In the genomic region with DNA sequence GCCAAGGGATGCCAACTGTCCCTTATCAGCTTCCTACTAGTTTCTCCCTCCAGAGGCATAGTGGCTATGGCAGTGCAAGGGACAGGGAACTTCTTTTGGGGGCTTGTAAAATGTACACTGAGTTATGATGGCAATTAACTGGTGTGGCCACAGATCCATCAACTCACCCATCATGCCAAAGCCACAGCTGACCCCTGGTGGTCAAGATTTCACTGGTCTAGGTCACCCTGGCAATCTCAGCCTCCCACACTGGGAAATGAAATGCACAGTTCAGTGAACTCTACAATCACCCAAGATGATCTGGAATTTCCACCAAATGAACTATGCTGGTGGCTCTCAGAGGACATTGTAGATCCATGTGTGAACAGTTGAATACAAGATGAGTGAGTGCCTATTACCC, we compare ENCODE assay signal across 8 mouse cellular contexts. TPM values are rescaled to one million over a fixed set of nuclear protein-coding genes. Genes with fewer than 3 reads are reported as not detected.
"Had no signal": no experiment of that assay in that cellular context is flagged by ENCODE, and none has a peak within 500 bp of the region (broad histone marks: within the 10 kb centered on the region; RNA-seq: fewer than 3 reads in every experiment).

No protein-coding gene starts in this region.

- H3K27ac ChIP-seq: hindbrain, embryonic 15.5 days; limb, embryonic 15.5 days; liver, embryonic 12.5 days; midbrain, embryonic 12.5 days had no signal

- H3K27me3 ChIP-seq: hindbrain, embryonic 15.5 days; limb, embryonic 15.5 days; liver, embryonic 12.5 days; midbrain, embryonic 12.5 days had no signal

- ATAC-seq: liver, embryonic 12.5 days had no signal

- H3K9me3 ChIP-seq: hindbrain, embryonic 15.5 days; limb, embryonic 15.5 days; liver, embryonic 12.5 days; midbrain, embryonic 12.5 days had no signal

- H3K9ac ChIP-seq: hindbrain, embryonic 15.5 days; limb, embryonic 15.5 days; liver, embryonic 12.5 days; midbrain, embryonic 12.5 days had no signal

- H3K36me3 ChIP-seq: hindbrain, embryonic 15.5 days; limb, embryonic 15.5 days; liver, embryonic 12.5 days; midbrain, embryonic 12.5 days had no signal

- DNase-seq: right cerebral cortex, postnatal 14 days; thymus, adult 18-20 months; thymus, postnatal 14 days had no signal

- H3K4me3 ChIP-seq: hindbrain, embryonic 15.5 days; limb, embryonic 15.5 days; liver, embryonic 12.5 days; midbrain, embryonic 12.5 days had no signal

- H3K4me2 ChIP-seq: hindbrain, embryonic 15.5 days; limb, embryonic 15.5 days; liver, embryonic 12.5 days; midbrain, embryonic 12.5 days had no signal

- H3K4me1 ChIP-seq: hindbrain, embryonic 15.5 days; limb, embryonic 15.5 days; liver, embryonic 12.5 days; midbrain, embryonic 12.5 days had no signal

RNA-seq across cellular contexts. Expression of a gene that starts 42.2 kb away (rescaled TPM):
- total RNA-seq: megakaryocyte-erythroid progenitor cell, adult 5-6 weeks had no signal
- polyA plus RNA-seq: liver, embryonic 12.5 days had no signal
